Mouse (Mus musculus) gastrocnemius, postnatal 10 days (tissue): ENCODE results near the gene Abr. TPM values are rescaled to one million over a fixed set of nuclear protein-coding genes. Genes with fewer than 3 reads are reported as not detected.

Experiments used
- DNase-seq: peaks from one replicate; pipeline ENCODE4 v3.0.0; 2021; ENCODE audit warnings: mixed read lengths
- total RNA-seq, 2 experiments: library from RNA; stranded (reverse); gene quantifications; 2 replicates each; pipeline ENCODE4 v1.2.3; 2021

Gene Abr
- total RNA-seq, 2 experiments from 2014 or later, result 23.9 to 27.0 TPM

- no peak for DNase-seq
Measured at GRCm38 (mm10) chr11:76456897-76457296, 165.2 kb downstream of the Abr start.

- peak; percentile 89 for DNase-seq
Measured at GRCm38 (mm10) chr11:76456233-76456632, 165.9 kb downstream of the Abr start.

GRCm38 (mm10) chr11:76454492-76454891 is 167.6 kb downstream of the Abr start:
- DNase-seq, result peak; percentile 86

GRCm38 (mm10) chr11:76450202-76450561 is 171.9 kb downstream of the Abr start:
- DNase-seq, result no peak

GRCm38 (mm10) chr11:76449520-76450201 is 172.5 kb downstream of the Abr start:
- peak; percentile 68 for DNase-seq

GRCm38 (mm10) chr11:76446251-76446650 is 175.9 kb downstream of the Abr start:
- DNase-seq, result no peak

GRCm38 (mm10) chr11:76445459-76445858 is 176.7 kb downstream of the Abr start:
- DNase-seq, result no peak

- DNase-seq, result no peak
Measured at GRCm38 (mm10) chr11:76439666-76440065, 182.4 kb downstream of the Abr start.

- DNase-seq, result peak; percentile 64
Measured at GRCm38 (mm10) chr11:76436864-76437437, 185.2 kb downstream of the Abr start.

GRCm38 (mm10) chr11:76436009-76436408 is 186.1 kb downstream of the Abr start:
- peak; percentile 59 for DNase-seq

- no peak for DNase-seq
Measured at GRCm38 (mm10) chr11:76429966-76430631, 192.0 kb downstream of the Abr start.

- peak; percentile 42 for DNase-seq
Measured at GRCm38 (mm10) chr11:76429556-76429955, 192.6 kb downstream of the Abr start.

GRCm38 (mm10) chr11:76429046-76429445 is 193.1 kb downstream of the Abr start:
- no peak for DNase-seq

GRCm38 (mm10) chr11:76427781-76428180 is 194.3 kb downstream of the Abr start:
- no peak for DNase-seq

GRCm38 (mm10) chr11:76425749-76426148 is 196.4 kb downstream of the Abr start:
- no peak for DNase-seq

GRCm38 (mm10) chr11:76420896-76421295 is 201.2 kb downstream of the Abr start:
- DNase-seq, result peak; percentile 49

- DNase-seq, result no peak
Measured at GRCm38 (mm10) chr11:76419179-76419578, 202.9 kb downstream of the Abr start.

GRCm38 (mm10) chr11:76418423-76418822 is 203.7 kb downstream of the Abr start:
- DNase-seq, result peak; percentile 48

- DNase-seq, result no peak
Measured at GRCm38 (mm10) chr11:76415985-76416384, 206.1 kb downstream of the Abr start.

- DNase-seq, result no peak
Measured at GRCm38 (mm10) chr11:76415001-76415400, 207.1 kb downstream of the Abr start.

- DNase-seq, result no peak
Measured at GRCm38 (mm10) chr11:76413202-76413601, 208.9 kb downstream of the Abr start.

GRCm38 (mm10) chr11:76410826-76411225 is 211.3 kb downstream of the Abr start:
- DNase-seq, result peak; percentile 66
